Mouse (Mus musculus): ENCODE measurements around the gene Atxn1l. TPM values are rescaled to one million over a fixed set of nuclear protein-coding genes. Genes with fewer than 3 reads are reported as not detected.

The Atxn1l gene
- 6.4 and 7.6 TPM in 2 replicates for polyA plus RNA-seq (2015; fragmentation: Nextera tagmentation; extraction: Ambion mirVana)

- peak within 1 kb of the TSS; percentile 99 for H3K9ac ChIP-seq
- ATAC-seq (ENCODE audit: insufficient number of reproducible peaks, low FRiP score, low TSS enrichment, low read depth): peak; percentile 48; the same call in 1 of the 2 replicates
- peak within 1 kb of the TSS; percentile 67 for H3K4me2 ChIP-seq
- under 1% methylated on average over 50 of the region's 59 CpGs for WGBS
- no peaks in the 10 kb centered on the region for H3K9me3 ChIP-seq
- peaks cover 9% of the 10 kb centered on the region; the same call in 1 of the 2 replicates for H3K4me1 ChIP-seq
- no peaks in the 10 kb centered on the region for H3K27me3 ChIP-seq
- H3K4me3 ChIP-seq: peak within 1 kb of the TSS; percentile 97
- peak within 1 kb of the TSS; percentile 82 for H3K27ac ChIP-seq
- H3K36me3 ChIP-seq: peaks cover 23% of the 10 kb centered on the region
Measured at GRCm38 (mm10) chr8:109737237-109738048, at the start of gene Atxn1l. Gene Atxn1l (minus strand): TSS chr8:109737739.

- Histone ChIP-seq H3K9me3 (no peaks in the 10 kb centered on the region), H3K9ac (no peak overlapping the region), H3K36me3 (no peaks in the 10 kb centered on the region), H3K4me3 (no peak overlapping the region), H3K4me1 (peaks cover 11% of the 10 kb centered on the region), H3K27ac (no peak overlapping the region), H3K27me3 (0 out of 2 replicates have a peak, but pooled peaks cover 4% of the 10 kb centered on the region), H3K4me2 (no peak overlapping the region)
- no peak for ATAC-seq (ENCODE audit: insufficient number of reproducible peaks, low FRiP score, low TSS enrichment, low read depth)
- 66% methylated on average over 4 of the region's 4 CpGs for WGBS
Measured at GRCm38 (mm10) chr8:109780548-109780947, 43.0 kb upstream of the Atxn1l start.

GRCm38 (mm10) chr8:109779431-109780228 lies 42.1 kb upstream of the Atxn1l start:
- H3K4me3 ChIP-seq: peak overlapping the region; percentile 99

GRCm38 (mm10) chr8:109778993-109779421 lies 41.5 kb upstream of the Atxn1l start:
- WGBS: under 1% methylated on average over 32 of the region's 32 CpGs
- peak overlapping the region; percentile 99 for H3K4me3 ChIP-seq
- peak; percentile 54; the same call in 1 of the 2 replicates for ATAC-seq (ENCODE audit: insufficient number of reproducible peaks, low FRiP score, low TSS enrichment, low read depth)
- peaks cover 11% of the 10 kb centered on the region for H3K4me1 ChIP-seq
- 0 out of 2 replicates have a peak, but pooled peaks cover 7% of the 10 kb centered on the region for H3K27me3 ChIP-seq
- H3K27ac ChIP-seq: peak overlapping the region; percentile 99
- H3K4me2 ChIP-seq: peak overlapping the region; percentile 77
- H3K36me3 ChIP-seq: no peaks in the 10 kb centered on the region
- H3K9ac ChIP-seq: peak overlapping the region; percentile 98
- H3K9me3 ChIP-seq: no peaks in the 10 kb centered on the region

More at GRCm38 (mm10) chr8:109779431-109780228, 42.1 kb upstream of the Atxn1l start:
- 14% methylated on average over 24 of the region's 24 CpGs for WGBS
- ATAC-seq (ENCODE audit: insufficient number of reproducible peaks, low FRiP score, low TSS enrichment, low read depth): no peak
- no peaks in the 10 kb centered on the region for H3K9me3 ChIP-seq
- peaks cover 11% of the 10 kb centered on the region for H3K4me1 ChIP-seq
- peak overlapping the region; percentile 98 for H3K9ac ChIP-seq
- H3K36me3 ChIP-seq: no peaks in the 10 kb centered on the region
- H3K27me3 ChIP-seq: 0 out of 2 replicates have a peak, but pooled peaks cover 7% of the 10 kb centered on the region
- H3K4me2 ChIP-seq: peak overlapping the region; percentile 77
- peak overlapping the region; percentile 99 for H3K27ac ChIP-seq

- WGBS: under 1% methylated on average over 64 of the region's 64 CpGs
Measured at GRCm38 (mm10) chr8:109778280-109778977, 40.9 kb upstream of the Atxn1l start, which contains the start of gene Ap1g1. Gene Ap1g1 (plus strand): TSS chr8:109778554.

GRCm38 (mm10) chr8:109777851-109778250 lies 40.3 kb upstream of the Atxn1l start:
- Histone ChIP-seq H3K36me3 (no peaks in the 10 kb centered on the region), H3K9ac (no peak overlapping the region), H3K9me3 (no peaks in the 10 kb centered on the region), H3K4me2 (peak overlapping the region; percentile 77), H3K27me3 (peaks cover 7% of the 10 kb centered on the region; the same call in 1 of the 2 replicates), H3K27ac (no peak overlapping the region), H3K4me3 (peak overlapping the region; percentile 99), H3K4me1 (peaks cover 11% of the 10 kb centered on the region)
- WGBS: 26% methylated on average over 5 of the region's 5 CpGs
- no peak for ATAC-seq (ENCODE audit: insufficient number of reproducible peaks, low FRiP score, low TSS enrichment, low read depth)

More at GRCm38 (mm10) chr8:109778280-109778977, 40.9 kb upstream of the Atxn1l start, which contains the start of gene Ap1g1:
- peaks cover 7% of the 10 kb centered on the region; the same call in 1 of the 2 replicates for H3K27me3 ChIP-seq
- peak; percentile 98 for ATAC-seq (ENCODE audit: insufficient number of reproducible peaks, low FRiP score, low TSS enrichment, low read depth)
- H3K9me3 ChIP-seq: no peaks in the 10 kb centered on the region
- H3K36me3 ChIP-seq: no peaks in the 10 kb centered on the region
- H3K27ac ChIP-seq: peak within 1 kb of the TSS; percentile 99
- peak within 1 kb of the TSS; percentile 98 for H3K9ac ChIP-seq
- peak within 1 kb of the TSS; percentile 99 for H3K4me3 ChIP-seq
- H3K4me1 ChIP-seq: peaks cover 11% of the 10 kb centered on the region
- H3K4me2 ChIP-seq: peak within 1 kb of the TSS; percentile 77

- Histone ChIP-seq H3K9me3 (no peaks in the 10 kb centered on the region), H3K9ac (no peak overlapping the region), H3K4me2 (no peak overlapping the region), H3K27ac (no peak overlapping the region), H3K27me3 (peaks cover 7% of the 10 kb centered on the region; the same call in 1 of the 2 replicates), H3K4me1 (no peaks in the 10 kb centered on the region), H3K4me3 (no peak overlapping the region), H3K36me3 (no peaks in the 10 kb centered on the region)
- WGBS: 44% methylated on average over 3 of the region's 3 CpGs
- ATAC-seq (ENCODE audit: insufficient number of reproducible peaks, low FRiP score, low TSS enrichment, low read depth): no peak
Measured at GRCm38 (mm10) chr8:109773154-109773553, 35.6 kb upstream of the Atxn1l start.

GRCm38 (mm10) chr8:109766081-109766480 lies 28.5 kb upstream of the Atxn1l start:
- no peak for ATAC-seq (ENCODE audit: insufficient number of reproducible peaks, low FRiP score, low TSS enrichment, low read depth)
- H3K27ac ChIP-seq: no peak overlapping the region
- no peak overlapping the region for H3K4me3 ChIP-seq
- H3K9me3 ChIP-seq: no peaks in the 10 kb centered on the region
- H3K9ac ChIP-seq: no peak overlapping the region
- no peaks in the 10 kb centered on the region for H3K4me1 ChIP-seq
- 67% methylated on average over 7 of the region's 7 CpGs for WGBS
- no peaks in the 10 kb centered on the region for H3K36me3 ChIP-seq
- no peaks in the 10 kb centered on the region for H3K27me3 ChIP-seq
- no peak overlapping the region for H3K4me2 ChIP-seq

GRCm38 (mm10) chr8:109764031-109764430 lies 26.5 kb upstream of the Atxn1l start:
- Histone ChIP-seq H3K9ac (no peak overlapping the region), H3K9me3 (no peaks in the 10 kb centered on the region), H3K27ac (no peak overlapping the region), H3K36me3 (no peaks in the 10 kb centered on the region), H3K4me3 (no peak overlapping the region), H3K4me2 (no peak overlapping the region), H3K4me1 (no peaks in the 10 kb centered on the region), H3K27me3 (no peaks in the 10 kb centered on the region)
- ATAC-seq (ENCODE audit: insufficient number of reproducible peaks, low FRiP score, low TSS enrichment, low read depth): no peak
- 85% methylated on average over 6 of the region's 6 CpGs for WGBS

GRCm38 (mm10) chr8:109760221-109760620 lies 22.7 kb upstream of the Atxn1l start:
- Histone ChIP-seq H3K4me2 (no peak overlapping the region), H3K9me3 (no peaks in the 10 kb centered on the region), H3K27me3 (no peaks in the 10 kb centered on the region), H3K27ac (no peak overlapping the region), H3K4me3 (no peak overlapping the region), H3K4me1 (no peaks in the 10 kb centered on the region), H3K9ac (no peak overlapping the region), H3K36me3 (no peaks in the 10 kb centered on the region)
- WGBS: 56% methylated on average over 1 of the region's 1 CpGs
- ATAC-seq (ENCODE audit: insufficient number of reproducible peaks, low FRiP score, low TSS enrichment, low read depth): no peak

- H3K9me3 ChIP-seq: no peaks in the 10 kb centered on the region
- no peak overlapping the region for H3K27ac ChIP-seq
- no peaks in the 10 kb centered on the region for H3K36me3 ChIP-seq
- no peak overlapping the region for H3K4me3 ChIP-seq
- H3K4me2 ChIP-seq: no peak overlapping the region
- H3K9ac ChIP-seq: no peak overlapping the region
- H3K4me1 ChIP-seq: no peaks in the 10 kb centered on the region
- WGBS: 86% methylated on average over 7 of the region's 7 CpGs
- no peak for ATAC-seq (ENCODE audit: insufficient number of reproducible peaks, low FRiP score, low TSS enrichment, low read depth)
- H3K27me3 ChIP-seq: no peaks in the 10 kb centered on the region
Measured at GRCm38 (mm10) chr8:109759426-109759825, 21.9 kb upstream of the Atxn1l start.
